12 mouse cellular contexts compared by ENCODE assay signal in genomic region chr14:64511300-64511699, GRCm38 (mm10).
"Had no signal": no experiment of that assay in that cellular context is flagged by ENCODE, and none has a peak within 500 bp of the region (broad histone marks: within the 10 kb centered on the region; RNA-seq: fewer than 3 reads in every experiment).

No protein-coding gene starts in this region.

- DNase-seq: gastrocnemius, postnatal 14 days; gastrocnemius, postnatal 36 days; heart, adult 18-20 months; heart, postnatal 10 days; kidney, adult 11 months; kidney, adult 2 months; kidney, adult 9 months; kidney, postnatal 14 days; kidney, postnatal 36 days; layer of hippocampus, adult 9-11 months; layer of hippocampus, postnatal 36 days; left cerebral cortex, postnatal 4 days had no signal
